Mouse (Mus musculus) heart, adult 18-20 months (tissue): ENCODE data around the gene Prss34. TPM values are rescaled to one million over a fixed set of nuclear protein-coding genes. Genes with fewer than 3 reads are reported as not detected.

Experiments
- DNase-seq, 2 experiments: peaks; one replicate each; pipeline ENCODE4 v3.0.0; 2021 to 2022; ENCODE audit warnings: mixed read lengths in 1 of 2
- total RNA-seq, 2 experiments: library from RNA; stranded (reverse); gene quantifications; 2 replicates each; pipeline ENCODE4 v1.2.3; 2021

The Prss34 gene
- total RNA-seq, 2 experiments from 2014 or later: 0.46 to 0.50 TPM

- DNase-seq: no peak
Measured at GRCm38 (mm10) chr17:25318354-25318753, 20.2 kb downstream of the Prss34 start, which contains the start of gene Prss29. TSS of gene Prss29 (plus strand) at chr17:25318654.

DNA sequence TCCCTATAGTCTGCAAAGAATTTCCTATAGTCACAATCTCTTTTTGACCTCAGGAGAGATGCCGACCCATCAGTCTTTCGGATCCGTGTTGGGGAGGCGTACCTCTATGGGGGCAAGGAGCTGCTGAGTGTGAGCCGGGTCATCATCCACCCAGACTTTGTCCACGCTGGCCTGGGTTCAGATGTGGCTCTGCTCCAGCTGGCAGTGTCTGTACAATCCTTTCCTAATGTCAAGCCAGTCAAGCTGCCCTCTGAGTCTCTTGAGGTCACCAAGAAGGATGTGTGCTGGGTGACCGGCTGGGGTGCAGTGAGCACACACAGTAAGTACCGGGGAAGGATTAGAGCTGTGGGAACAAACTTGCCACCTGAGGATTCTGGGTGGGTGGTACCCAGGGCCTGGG is 22.6 kb downstream of the Prss34 start:
- no peak for DNase-seq

- DNase-seq: no peak
Measured at GRCm38 (mm10) chr17:25322930-25323329, 24.7 kb downstream of the Prss34 start.

DNA sequence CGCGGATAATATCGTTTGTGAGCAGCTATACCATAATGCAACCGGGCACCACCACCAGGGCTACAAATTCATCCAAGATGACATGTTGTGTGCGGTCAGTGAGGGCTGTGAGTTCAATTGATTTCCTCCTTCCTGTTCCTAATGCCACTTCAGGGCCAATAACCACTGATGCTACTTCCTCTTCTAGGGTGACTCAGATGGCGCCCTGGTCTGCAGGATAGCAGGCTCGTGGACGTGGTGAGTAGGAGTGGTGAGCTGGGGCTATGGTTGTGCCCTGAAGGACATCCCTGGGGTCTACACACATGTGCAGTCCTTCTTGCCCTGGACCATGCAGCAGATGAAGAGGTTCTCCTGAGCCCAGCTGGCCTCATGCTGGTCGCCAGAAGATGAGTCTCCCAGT is 34.1 kb downstream of the Prss34 start:
- DNase-seq: no peak

- DNase-seq: peak; percentile 3 to 58
Measured at GRCm38 (mm10) chr17:25333943-25334342, 35.7 kb downstream of the Prss34 start.

- no peak for DNase-seq
Measured at GRCm38 (mm10) chr17:25338218-25338617, 40.0 kb downstream of the Prss34 start.

DNA sequence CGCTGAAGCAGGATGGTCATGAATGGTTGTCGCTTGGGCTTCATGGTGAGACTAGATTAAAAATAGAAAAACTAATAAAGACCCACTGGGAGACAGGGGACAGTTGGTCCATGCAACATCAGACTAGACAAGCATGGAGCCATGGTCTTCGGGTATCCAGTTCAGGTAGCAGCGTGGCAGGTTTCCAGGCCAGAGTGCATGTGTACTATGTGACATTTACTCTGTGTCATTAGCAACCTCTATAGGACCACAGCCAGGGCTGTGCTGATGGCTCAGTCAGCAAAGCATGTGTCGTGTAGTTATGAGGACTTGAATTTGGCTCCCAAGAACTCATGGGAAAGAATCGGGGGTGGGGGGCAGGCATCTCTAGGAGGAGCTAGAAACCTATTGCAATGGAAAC is 41.8 kb downstream of the Prss34 start:
- DNase-seq: no peak

- no peak for DNase-seq
Measured at GRCm38 (mm10) chr17:25341490-25341889, 43.3 kb downstream of the Prss34 start.

DNA sequence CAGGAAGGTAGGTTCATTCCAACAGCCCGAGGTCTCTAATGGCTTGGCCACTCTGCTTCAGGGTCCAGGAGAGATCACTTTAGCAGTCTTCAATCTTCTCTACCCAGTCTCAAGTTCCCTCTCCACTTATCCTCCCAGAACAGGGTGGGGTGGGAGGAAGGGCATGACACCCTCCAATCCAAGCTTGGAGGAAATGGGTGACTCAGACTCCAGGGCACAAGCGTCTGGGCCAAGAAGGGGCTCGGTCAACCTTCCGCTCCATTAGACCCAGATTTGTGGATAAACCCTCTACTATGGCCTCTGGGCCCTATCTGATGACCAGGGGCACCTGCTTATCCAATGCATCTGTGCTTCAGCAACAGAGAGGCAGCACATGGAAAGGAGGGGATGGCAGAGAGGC is 47.3 kb downstream of the Prss34 start, which contains the start of gene Tpsab1:
Gene Tpsab1 (minus strand): TSS at position 101 of the 400 bp plus-strand sequence.
- no peak for DNase-seq

Other genes with a start within 250 kb of the Prss34 start
- 10 to 100 TPM; 41.5 to 48.0 TPM for gene Tmem204, start 214.8 kb upstream of the Prss34 start, total RNA-seq
- 10 to 100 TPM; 11.1 to 14.5 TPM for gene Telo2, start 182.4 kb upstream of the Prss34 start, total RNA-seq
- 1 to 10 TPM; 2.5 to 3.0 TPM for gene Ptx4, start 177.6 kb upstream of the Prss34 start, total RNA-seq
- 10 to 100 TPM; 26.2 to 31.3 TPM for gene Clcn7, start 165.0 kb upstream of the Prss34 start, total RNA-seq
- not detected for gene Ccdc154, start 135.9 kb upstream of the Prss34 start, total RNA-seq
- gene Gm38655, start 122.9 kb upstream of the Prss34 start, total RNA-seq: not detected
- 10 to 100 TPM; 21.3 to 24.1 TPM for gene BC003965, start 113.8 kb upstream of the Prss34 start, total RNA-seq
- 1 to 10 TPM; 7.0 to 8.7 TPM for gene Unkl, start 110.0 kb upstream of the Prss34 start, total RNA-seq
- 10 to 100 TPM; 14.8 to 15.9 TPM for gene Gnptg, start 58.3 kb upstream of the Prss34 start, total RNA-seq
- 1 to 10 TPM; 7.7 to 9.5 TPM for gene Tsr3, start 58.2 kb upstream of the Prss34 start, total RNA-seq
- 1 to 10 TPM in 1 of 2 experiments, under 1 TPM in 1; 0.62 to 1.3 TPM for gene Baiap3, start 42.0 kb upstream of the Prss34 start, total RNA-seq
- gene Ube2i, start 23.8 kb upstream of the Prss34 start, total RNA-seq: 100 to 1,000 TPM in 1 of 2 experiments, 10 to 100 TPM in 1; 90.7 to 105 TPM
- gene Prss28, start 10.3 kb downstream of the Prss34 start, total RNA-seq: not detected
- gene Prss29, start 20.3 kb downstream of the Prss34 start, total RNA-seq: not detected
- under 1 TPM; 0.37 to 0.62 TPM for gene Tpsab1, start 47.2 kb downstream of the Prss34 start, total RNA-seq
- 1 to 10 TPM; 2.0 to 2.6 TPM for gene Tpsb2, start 67.9 kb downstream of the Prss34 start, total RNA-seq
- gene Tpsg1, start 70.9 kb downstream of the Prss34 start, total RNA-seq: not detected
- 1 to 10 TPM; 6.1 to 6.7 TPM for gene Cacna1h, start 135.4 kb downstream of the Prss34 start, total RNA-seq
- under 1 TPM in 1 of 2 experiments, not detected in 1; 0.67 TPM for gene Tekt4, start 156.2 kb downstream of the Prss34 start, total RNA-seq
- gene Sstr5, start 198.9 kb downstream of the Prss34 start, total RNA-seq: not detected